Mouse (Mus musculus) intestine, embryonic 14.5 days (tissue): ENCODE results near the gene Rspo4. TPM values are rescaled to one million over a fixed set of nuclear protein-coding genes. Genes with fewer than 3 reads are reported as not detected.
A peak's percentile ranks its signal among the peaks of the same experiment; 100 is the strongest.

Source experiments
- ATAC-seq: fragments of 200-750 bp; cut with Nextera tagmentation; replicated peaks from 2 replicates; pipeline ENCODE4 v1.8.0; 2017; ENCODE audit warnings: low read depth, moderate number of reproducible peaks, moderate TSS enrichment, moderate library complexity; ENCODE audit not compliant: low FRiP score, low TSS enrichment
- DNase-seq: peaks from one replicate; pipeline ENCODE4 v3.0.0-alpha.2; 2018; ENCODE audit warnings: low spot score
- H3K27ac ChIP-seq: fragments of 300-500 bp; sonication (generic); 2 replicates; pipeline ENCODE4 v1.5.1; 2014; ENCODE audit warnings: low read depth, mild to moderate bottlenecking, control low read depth
- H3K27me3 ChIP-seq: fragments of 300-500 bp; sonication (generic); replicated peaks from 2 replicates; pipeline ENCODE4 v1.6.1; 2014; ENCODE audit warnings: low read length, control low read depth; ENCODE audit not compliant: control insufficient read depth, insufficient read depth
- H3K36me3 ChIP-seq: fragments of 300-500 bp; sonication (generic); 2 replicates; pipeline ENCODE4 v1.6.1; 2014; ENCODE audit warnings: low read length, control low read depth; ENCODE audit not compliant: control insufficient read depth, insufficient read depth
- H3K4me1 ChIP-seq: fragments of 300-500 bp; sonication (generic); replicated peaks from 2 replicates; pipeline ENCODE4 v1.6.1; 2014; ENCODE audit warnings: low read length, control low read depth, mixed read lengths; ENCODE audit not compliant: control insufficient read depth, insufficient read depth
- H3K4me2 ChIP-seq: fragments of 300-500 bp; sonication (generic); 2 replicates; pipeline ENCODE4 v1.6.1; 2014; ENCODE audit warnings: low read length
- H3K4me3 ChIP-seq: fragments of 300-500 bp; sonication (generic); 2 replicates; pipeline ENCODE4 v1.5.1; 2014; ENCODE audit warnings: low read depth, low read length, control low read depth, mixed read lengths
- H3K9ac ChIP-seq: fragments of 300-500 bp; sonication (generic); 2 replicates; pipeline ENCODE4 v1.6.1; 2014; ENCODE audit warnings: mild to moderate bottlenecking, low read length
- H3K9me3 ChIP-seq: fragments of 300-500 bp; sonication (generic); 2 replicates; pipeline ENCODE4 v1.6.1; 2016; ENCODE audit warnings: low read length, control low read depth; ENCODE audit not compliant: control insufficient read depth
- WGBS: fragments of 180-500 bp; shearing (Covaris S2); extraction: QIAGEN DNeasy Blood & Tissue Kit; methylation state at CpG from one replicate; pipeline ENCODE4 v1.1.7; 2014; 5-methylcytosine and 5-hydroxymethylcytosine counted together
- polyA plus RNA-seq: library from polyadenylated mRNA; unstranded; fragments of >200 nt; fragmentation: Nextera tagmentation; extraction: Ambion mirVana; gene quantifications from 2 replicates; pipeline ENCODE4 v1.2.1, GENCODE M21; 2014

The Rspo4 gene
- polyA plus RNA-seq, 1 experiment from 2014 or later: not detected

GRCm38 (mm10) chr2:151903933-151904332 lies 61.2 kb downstream of the Rspo4 start:
- 54% methylated on average over 4 of the region's 4 CpGs for WGBS
- ATAC-seq: no peak

GRCm38 (mm10) chr2:151904636-151905035 lies 61.9 kb downstream of the Rspo4 start:
- ATAC-seq (no peak), DNase-seq (no peak)
- H3K9me3 ChIP-seq: no peaks in the 10 kb centered on the region
- no peak overlapping the region for H3K4me3 ChIP-seq
- 43% methylated on average over 3 of the region's 3 CpGs for WGBS
- no peak overlapping the region for H3K27ac ChIP-seq
- H3K4me2 ChIP-seq: no peak overlapping the region
- no peaks in the 10 kb centered on the region for H3K36me3 ChIP-seq
- no peaks in the 10 kb centered on the region for H3K27me3 ChIP-seq
- H3K9ac ChIP-seq: no peak overlapping the region
- H3K4me1 ChIP-seq: no peaks in the 10 kb centered on the region

More at GRCm38 (mm10) chr2:151903933-151904332, 61.2 kb downstream of the Rspo4 start:
- Histone ChIP-seq H3K9ac (no peak overlapping the region), H3K4me2 (no peak overlapping the region), H3K36me3 (no peaks in the 10 kb centered on the region), H3K9me3 (no peaks in the 10 kb centered on the region), H3K27ac (no peak overlapping the region), H3K4me3 (no peak overlapping the region), H3K4me1 (no peaks in the 10 kb centered on the region), H3K27me3 (no peaks in the 10 kb centered on the region)
- DNase-seq: no peak

GRCm38 (mm10) chr2:151907020-151907419 lies 64.3 kb downstream of the Rspo4 start:
- 72% methylated on average over 2 of the region's 2 CpGs for WGBS
- no peak for ATAC-seq

GRCm38 (mm10) chr2:151909386-151909785 lies 66.7 kb downstream of the Rspo4 start:
- Histone ChIP-seq H3K36me3 (no peaks in the 10 kb centered on the region), H3K9me3 (no peaks in the 10 kb centered on the region), H3K4me2 (no peak overlapping the region), H3K27me3 (no peaks in the 10 kb centered on the region), H3K9ac (no peak overlapping the region), H3K27ac (no peak overlapping the region), H3K4me1 (peaks cover 9% of the 10 kb centered on the region), H3K4me3 (no peak overlapping the region)
- no peak for DNase-seq
- ATAC-seq: no peak
- 66% methylated on average over 3 of the region's 3 CpGs for WGBS

More at GRCm38 (mm10) chr2:151907020-151907419, 64.3 kb downstream of the Rspo4 start:
- Histone ChIP-seq H3K4me2 (no peak overlapping the region), H3K4me1 (peaks cover 9% of the 10 kb centered on the region), H3K36me3 (no peaks in the 10 kb centered on the region), H3K4me3 (no peak overlapping the region), H3K27ac (no peak overlapping the region), H3K27me3 (no peaks in the 10 kb centered on the region), H3K9ac (no peak overlapping the region), H3K9me3 (no peaks in the 10 kb centered on the region)
- DNase-seq: no peak

GRCm38 (mm10) chr2:151910498-151910897 lies 67.8 kb downstream of the Rspo4 start:
- Histone ChIP-seq H3K4me2 (no peak overlapping the region), H3K27me3 (no peaks in the 10 kb centered on the region), H3K27ac (peak overlapping the region; percentile 62; the same call in 1 of the 2 replicates), H3K9ac (no peak overlapping the region), H3K4me3 (no peak overlapping the region), H3K4me1 (peaks cover 9% of the 10 kb centered on the region), H3K9me3 (no peaks in the 10 kb centered on the region), H3K36me3 (no peaks in the 10 kb centered on the region)
- ATAC-seq: no peak
- 26% methylated on average over 5 of the region's 5 CpGs for WGBS
- DNase-seq: no peak

- H3K4me3 ChIP-seq: no peak within 1 kb of the TSS
- 56% methylated on average over 12 of the region's 13 CpGs for WGBS
- H3K9me3 ChIP-seq: no peaks in the 10 kb centered on the region
- DNase-seq: no peak
- no peak for ATAC-seq
- peak within 1 kb of the TSS; percentile 62; the same call in 1 of the 2 replicates for H3K27ac ChIP-seq
- peaks cover 12% of the 10 kb centered on the region for H3K4me1 ChIP-seq
- H3K4me2 ChIP-seq: no peak within 1 kb of the TSS
- H3K36me3 ChIP-seq: no peaks in the 10 kb centered on the region
- H3K27me3 ChIP-seq: no peaks in the 10 kb centered on the region
- H3K9ac ChIP-seq: no peak within 1 kb of the TSS
These were observed 68.3 kb downstream of the Rspo4 start, which contains the start of gene Angpt4 for GRCm38 (mm10) chr2:151910919-151911500. Gene Angpt4 (plus strand): TSS chr2:151911210.

- H3K9ac ChIP-seq: no peak overlapping the region
- H3K27me3 ChIP-seq: no peaks in the 10 kb centered on the region
- no peaks in the 10 kb centered on the region for H3K9me3 ChIP-seq
- 89% methylated on average over 3 of the region's 3 CpGs for WGBS
- no peak overlapping the region for H3K27ac ChIP-seq
- H3K36me3 ChIP-seq: no peaks in the 10 kb centered on the region
- peaks cover 19% of the 10 kb centered on the region for H3K4me1 ChIP-seq
- no peak overlapping the region for H3K4me3 ChIP-seq
- ATAC-seq: no peak
- no peak for DNase-seq
- no peak overlapping the region for H3K4me2 ChIP-seq
These were observed 69.0 kb downstream of the Rspo4 start for GRCm38 (mm10) chr2:151911751-151912150.

- peaks cover 30% of the 10 kb centered on the region for H3K4me1 ChIP-seq
- 72% methylated on average over 5 of the region's 5 CpGs for WGBS
These were observed 71.4 kb downstream of the Rspo4 start for GRCm38 (mm10) chr2:151914120-151914519.

GRCm38 (mm10) chr2:151915111-151915510 lies 72.4 kb downstream of the Rspo4 start:
- ATAC-seq: no peak
- H3K4me1 ChIP-seq: peaks cover 36% of the 10 kb centered on the region
- H3K4me3 ChIP-seq: no peak overlapping the region
- DNase-seq: no peak
- H3K4me2 ChIP-seq: no peak overlapping the region
- no peaks in the 10 kb centered on the region for H3K9me3 ChIP-seq
- H3K27ac ChIP-seq: no peak overlapping the region
- H3K36me3 ChIP-seq: no peaks in the 10 kb centered on the region
- 36% methylated on average over 2 of the region's 2 CpGs for WGBS
- H3K27me3 ChIP-seq: no peaks in the 10 kb centered on the region
- no peak overlapping the region for H3K9ac ChIP-seq

More at GRCm38 (mm10) chr2:151914120-151914519, 71.4 kb downstream of the Rspo4 start:
- Histone ChIP-seq H3K4me2 (no peak overlapping the region), H3K27me3 (no peaks in the 10 kb centered on the region), H3K27ac (no peak overlapping the region), H3K4me3 (no peak overlapping the region), H3K9me3 (no peaks in the 10 kb centered on the region), H3K36me3 (no peaks in the 10 kb centered on the region), H3K9ac (no peak overlapping the region)
- no peak for DNase-seq
- ATAC-seq: no peak
